Mouse (Mus musculus) myocyte (in vitro differentiated cells): Measurements from ENCODE around the gene Cbx7.

Experiments used
- CEBPB ChIP-seq: IDR thresholded peaks from 2 replicates; pipeline ENCODE4 v1.6.1; 2011; ENCODE audit warnings: mild to moderate bottlenecking, moderate library complexity; ENCODE audit not compliant: poor library complexity, insufficient read depth, severe bottlenecking
- E2F4 ChIP-seq: IDR thresholded peaks from one replicate; pipeline ENCODE4 v1.6.1; 2011; ENCODE audit warnings: mild to moderate bottlenecking, control low read depth, moderate library complexity; ENCODE audit not compliant: insufficient read depth
- MAX ChIP-seq: IDR thresholded peaks from one replicate; pipeline ENCODE4 v1.6.1; 2011; ENCODE audit warnings: low read depth, mild to moderate bottlenecking, control low read depth
- MYOD1 ChIP-seq, 3 experiments: IDR thresholded peaks; one replicate each; pipeline ENCODE4 v1.6.1; 2011; ENCODE audit warnings: control low read depth in 2 of 3, low read depth in 2 of 3, mild to moderate bottlenecking in 2 of 3, moderate library complexity in 1 of 3; ENCODE audit not compliant: insufficient read length in 2 of 3, control insufficient read depth in 1 of 3
- MYOG ChIP-seq, 3 experiments: IDR thresholded peaks; one replicate each; pipeline ENCODE4 v1.6.1; 2011; ENCODE audit warnings: control low read depth in 2 of 3, low read depth in 2 of 3, mild to moderate bottlenecking in 2 of 3; ENCODE audit not compliant: insufficient read length in 2 of 3, control insufficient read depth in 1 of 3, insufficient read depth in 1 of 3
- POLR2A ChIP-seq: IDR thresholded peaks from one replicate; pipeline ENCODE4 v1.6.1; 2011; ENCODE audit warnings: low read depth, mild to moderate bottlenecking, control low read depth, moderate library complexity; ENCODE audit not compliant: insufficient read length
- POLR2AphosphoS2 ChIP-seq: IDR thresholded peaks from one replicate; pipeline ENCODE4 v1.6.1; 2011; ENCODE audit warnings: low read depth, control low read depth; ENCODE audit not compliant: insufficient read length
- REST ChIP-seq: IDR thresholded peaks from one replicate; pipeline ENCODE4 v1.6.1; 2011; ENCODE audit warnings: mild to moderate bottlenecking, control low read depth, moderate library complexity; ENCODE audit not compliant: insufficient read depth, insufficient read length
- TCF12 ChIP-seq: IDR thresholded peaks from one replicate; pipeline ENCODE4 v1.6.1; 2011; ENCODE audit warnings: mild to moderate bottlenecking, control low read depth; ENCODE audit not compliant: poor library complexity, insufficient read depth, severe bottlenecking
- TCF3 ChIP-seq: IDR thresholded peaks from one replicate; pipeline ENCODE4 v1.6.1; 2011; ENCODE audit warnings: low read depth, control low read depth; ENCODE audit not compliant: insufficient read length
- USF1 ChIP-seq: IDR thresholded peaks from one replicate; pipeline ENCODE4 v1.6.1; 2011; ENCODE audit warnings: low read depth, mild to moderate bottlenecking, control low read depth, moderate library complexity

GRCm38 (mm10) chr15:79905211-79905610 is 65.7 kb downstream of the Cbx7 start:
- TF ChIP-seq REST (no peak), POLR2A (no peak), MYOD1 (IDR thresholded peaks at IDR 0.05; ENCODE audit: control insufficient read depth in 1 of 3, insufficient read length in 2 of 3, low read depth in 2 of 3) (no peak), MAX (no peak), E2F4 (no peak), MYOG (IDR thresholded peaks at IDR 0.05; ENCODE audit: control insufficient read depth in 1 of 3, insufficient read depth in 1 of 3, insufficient read length in 2 of 3, low read depth in 2 of 3) (no peak), POLR2AphosphoS2 (no peak), USF1 (no peak), TCF12 (no peak), TCF3 (no peak), CEBPB (no peak)
